Mouse (Mus musculus) embryo, embryonic 11.5 days (tissue): ENCODE data around the gene Lrrc29.
"Not testable (repeated sequence)": the region's sequence is repeated elsewhere in the genome, so short reads cannot be mapped to it uniquely, and the experiment has no call there.

Experiments used
- DNase-seq: peaks from one replicate; pipeline ENCODE4 v3.0.0-alpha.2; 2012; ENCODE audit warnings: low read depth, low spot score

The Lrrc29 gene

DNA sequence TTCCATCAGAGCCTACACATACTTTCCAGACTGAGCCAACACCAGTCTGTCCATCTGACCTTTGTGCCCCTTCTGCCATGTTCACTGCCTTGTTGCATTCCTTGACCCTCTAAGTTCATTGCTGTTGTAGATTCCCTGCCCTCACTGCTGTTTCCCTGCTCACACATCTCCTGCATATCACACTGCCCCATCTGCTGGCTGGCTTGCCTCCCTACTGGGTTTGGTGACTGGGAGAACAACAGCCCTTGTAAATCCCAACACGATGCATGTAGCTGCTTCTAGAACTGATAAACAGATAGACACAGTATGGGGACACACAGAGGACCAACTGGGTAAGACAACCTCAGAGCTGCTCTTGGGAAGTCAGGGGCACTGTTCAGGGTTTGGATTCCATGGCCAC, 14.4 kb downstream of the Lrrc29 start:
- DNase-seq: no peak

GRCm38 (mm10) chr8:105310118-105310517, 16.0 kb downstream of the Lrrc29 start:
- no peak for DNase-seq

GRCm38 (mm10) chr8:105309142-105309847, 16.8 kb downstream of the Lrrc29 start:
- DNase-seq: no peak

GRCm38 (mm10) chr8:105308428-105308827, 17.6 kb downstream of the Lrrc29 start:
- no peak for DNase-seq

- no peak for DNase-seq
Measured at GRCm38 (mm10) chr8:105307670-105308069, 18.4 kb downstream of the Lrrc29 start.

DNA sequence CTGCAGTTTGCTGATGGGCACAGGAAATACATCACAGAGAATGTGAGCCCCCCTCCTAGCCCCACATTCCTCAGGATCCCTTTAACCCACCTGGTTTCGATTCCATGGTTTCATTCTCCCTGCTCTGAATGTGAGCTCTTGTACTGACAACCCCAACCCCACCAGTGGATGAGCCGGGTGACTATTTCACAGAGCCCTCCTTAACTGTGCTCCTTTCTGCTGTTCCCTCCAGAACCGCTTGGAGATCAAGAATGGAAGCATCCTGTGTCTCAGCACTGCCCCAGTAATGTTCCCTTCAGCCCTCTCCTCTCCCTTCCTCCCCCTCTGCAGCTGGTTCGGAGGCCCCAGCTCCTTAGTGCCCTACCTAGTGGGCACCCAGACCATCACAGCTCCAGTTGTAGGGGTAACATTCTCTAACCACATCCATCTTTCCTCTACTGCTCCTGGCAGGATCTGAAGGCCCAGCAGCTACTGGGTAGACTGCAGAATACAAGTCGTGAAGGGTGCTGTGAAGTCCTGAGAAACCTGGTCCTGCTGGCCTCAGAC, 19.9 kb downstream of the Lrrc29 start:
- DNase-seq: no peak

- no peak for DNase-seq
Measured at GRCm38 (mm10) chr8:105305211-105306145, 20.6 kb downstream of the Lrrc29 start, which contains the start of gene Elmo3. Elmo3 (plus strand) TSS chr8:105305601.

DNA sequence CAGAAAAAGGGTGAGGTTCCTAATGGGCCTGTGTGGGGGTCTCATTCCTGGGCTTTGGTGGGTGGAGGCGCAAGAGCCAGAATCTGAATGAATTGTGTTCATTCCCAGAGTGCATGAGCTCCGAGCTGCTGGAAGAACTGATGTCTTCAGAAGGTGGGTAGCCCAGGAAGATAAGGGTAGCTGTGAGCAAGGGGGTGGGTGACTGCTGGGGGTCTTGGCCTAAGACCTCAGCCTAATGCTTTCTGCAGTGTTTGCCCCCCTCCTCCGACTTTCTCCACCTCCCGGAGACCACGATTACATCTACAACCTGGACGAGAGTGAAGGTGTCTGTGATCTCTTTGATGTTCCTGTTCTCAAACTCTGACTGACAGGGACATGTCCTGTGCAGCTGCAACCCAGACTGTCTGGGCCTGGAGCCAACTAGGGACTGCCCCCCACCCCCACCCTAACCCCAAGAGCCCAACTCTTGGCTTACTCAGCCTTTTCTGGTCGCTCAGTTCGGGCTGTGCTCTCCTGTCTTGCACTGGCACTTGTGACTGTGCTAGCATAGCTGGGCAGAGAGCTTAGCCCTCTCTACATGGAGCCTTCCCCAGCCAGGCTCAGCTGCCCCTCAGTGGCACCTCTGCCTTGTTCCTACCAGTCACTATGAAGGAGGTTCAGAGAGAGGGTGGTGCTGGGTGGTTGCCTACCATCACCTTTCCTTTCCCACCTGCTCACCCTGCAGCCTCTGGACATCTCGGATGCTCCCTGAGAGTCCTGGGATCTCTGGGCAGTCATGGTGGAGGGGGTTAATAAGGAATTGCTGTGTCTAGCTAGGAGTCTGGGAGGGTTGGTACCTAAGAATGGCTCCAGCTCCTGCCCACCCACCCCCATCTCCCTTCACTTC, 21.5 kb downstream of the Lrrc29 start:
- no peak for DNase-seq

DNA sequence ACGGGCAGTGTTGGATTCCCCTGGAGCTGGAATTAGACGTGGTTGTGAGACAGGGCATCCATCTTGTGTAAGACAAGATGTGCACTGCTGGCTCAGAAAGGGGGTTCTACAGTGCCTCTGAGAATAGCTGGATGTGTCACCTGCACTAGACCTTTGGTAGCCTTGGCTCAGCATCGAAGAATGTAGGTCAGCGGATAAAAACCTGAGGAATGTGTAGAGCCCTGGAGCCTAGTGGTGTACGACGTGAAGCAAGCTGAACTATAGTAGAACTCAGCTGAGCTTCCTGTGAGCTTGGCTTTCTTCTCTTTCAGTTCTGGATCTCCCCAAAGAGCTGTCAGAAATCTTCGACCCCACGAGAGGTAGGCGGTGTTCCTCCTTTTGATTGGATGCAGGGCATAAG, 22.2 kb downstream of the Lrrc29 start:
- no peak for DNase-seq

- no peak for DNase-seq
Measured at GRCm38 (mm10) chr8:105303396-105303795, 22.7 kb downstream of the Lrrc29 start.

- no peak for DNase-seq
Measured at GRCm38 (mm10) chr8:105299962-105300361, 26.1 kb downstream of the Lrrc29 start.

DNA sequence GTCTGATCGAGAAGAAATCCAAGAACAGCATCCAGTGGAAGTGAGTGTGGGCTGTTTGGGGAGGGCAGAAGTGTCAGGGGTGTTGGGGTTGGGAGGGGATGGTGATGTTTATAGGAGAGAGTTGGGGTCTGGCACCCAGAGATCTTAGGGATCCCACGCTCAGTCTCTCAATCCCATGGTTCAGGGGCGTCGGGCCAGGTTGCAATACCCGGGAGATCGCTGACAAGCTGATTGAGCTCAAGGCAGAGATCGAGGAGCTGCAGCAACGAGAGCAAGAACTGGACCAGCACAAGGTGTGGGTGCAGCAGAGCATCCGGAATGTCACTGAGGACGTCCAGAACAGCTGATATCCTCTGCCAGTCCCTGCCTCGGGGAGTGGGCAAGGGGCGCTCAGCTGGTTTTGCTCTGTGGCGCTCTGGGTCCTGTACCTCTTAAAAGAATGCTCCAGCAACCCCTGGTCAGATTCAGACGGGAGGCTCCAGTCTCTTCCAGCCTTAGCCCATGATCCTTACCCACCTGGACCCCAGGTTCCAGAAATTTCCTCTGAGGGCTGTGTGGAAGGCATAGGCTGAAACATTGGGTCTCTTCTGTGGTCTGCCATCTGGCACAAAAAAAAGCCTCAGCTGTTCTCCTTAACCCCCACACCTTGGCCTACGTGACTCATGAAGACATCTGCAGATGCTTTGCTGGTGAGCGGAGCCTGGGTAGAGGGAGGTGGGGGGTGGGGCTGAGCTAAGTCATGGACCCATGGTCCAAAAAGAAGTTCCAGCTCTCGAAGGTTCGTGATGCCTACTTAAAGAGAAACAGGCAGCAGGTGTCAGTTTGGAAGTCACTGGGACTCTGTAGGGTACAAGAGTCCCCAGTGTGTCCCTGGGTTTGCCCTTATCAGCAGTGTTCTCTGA, 27.5 kb downstream of the Lrrc29 start:
- DNase-seq: no peak

DNA sequence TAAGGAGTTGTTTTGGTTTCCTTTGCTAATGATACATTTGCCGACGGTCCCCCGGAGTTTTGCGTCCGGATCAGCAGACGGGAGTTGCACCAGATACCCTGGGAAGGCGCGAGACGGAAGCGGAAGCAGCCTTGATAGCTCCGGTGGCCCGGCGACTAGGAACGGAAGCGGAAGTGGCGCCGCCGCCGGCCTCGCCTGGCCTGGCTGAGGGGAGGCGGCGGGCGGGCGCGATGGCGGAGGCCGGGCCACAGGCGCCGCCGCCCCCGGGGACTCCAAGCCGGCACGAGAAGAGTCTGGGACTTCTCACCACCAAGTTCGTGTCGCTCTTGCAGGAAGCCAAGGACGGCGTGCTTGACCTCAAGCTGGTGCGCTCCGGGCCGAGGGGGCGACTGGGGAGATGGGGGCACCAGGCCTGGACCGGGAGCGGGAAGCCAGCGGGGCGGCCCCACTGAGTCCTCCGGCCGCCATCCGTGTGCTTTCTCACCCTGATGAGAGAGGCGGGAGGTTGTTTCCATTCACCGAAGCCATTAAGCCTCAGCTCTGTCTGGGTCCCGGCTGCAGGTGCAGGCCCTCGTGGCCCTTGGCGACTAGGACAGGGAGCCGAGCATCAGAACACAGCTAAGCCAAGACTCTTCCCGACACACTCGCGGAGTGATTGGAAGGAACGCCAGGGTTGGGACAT, 28.4 kb downstream of the Lrrc29 start, which contains the start of gene E2f4:
Gene E2f4 (plus strand): TSS at position 153 of the 682 bp plus-strand sequence.
- peak; percentile 81 for DNase-seq

DNA sequence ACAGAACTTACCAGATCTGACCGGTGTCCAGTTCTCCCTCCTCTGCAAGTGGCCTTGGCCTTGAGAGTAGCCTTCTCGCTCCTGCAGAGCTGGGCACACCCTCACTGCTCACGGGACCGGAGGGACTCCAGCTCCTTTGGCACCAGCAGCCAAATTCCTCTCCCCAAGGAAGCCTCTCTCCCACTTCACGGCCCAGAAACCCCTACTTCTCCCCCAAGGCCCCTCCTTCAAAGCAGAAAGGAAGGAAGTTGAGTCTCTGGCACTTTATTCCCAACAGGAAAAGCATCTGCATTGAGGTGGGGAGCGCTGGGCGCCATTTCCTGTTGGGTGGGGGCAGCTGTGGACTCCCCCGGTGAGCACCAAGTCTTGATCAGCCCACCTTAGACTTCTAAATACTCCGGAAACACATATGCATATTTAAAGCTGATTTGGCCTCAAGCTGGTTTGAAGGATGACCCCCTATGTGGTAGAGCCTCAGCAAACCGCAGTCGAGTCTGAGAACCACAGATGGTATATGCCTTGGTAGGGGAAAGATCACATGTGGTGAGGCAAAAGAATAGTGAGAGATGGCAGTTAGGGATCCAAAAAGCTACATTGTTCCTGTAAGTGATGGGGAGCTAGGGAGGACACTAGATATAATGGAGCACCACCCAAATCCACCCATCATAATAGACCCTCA, 30.0 kb downstream of the Lrrc29 start, which contains the start of gene Exoc3l:
Gene Exoc3l (minus strand): TSS at position 207 of the 679 bp plus-strand sequence.
- no peak for DNase-seq

DNA sequence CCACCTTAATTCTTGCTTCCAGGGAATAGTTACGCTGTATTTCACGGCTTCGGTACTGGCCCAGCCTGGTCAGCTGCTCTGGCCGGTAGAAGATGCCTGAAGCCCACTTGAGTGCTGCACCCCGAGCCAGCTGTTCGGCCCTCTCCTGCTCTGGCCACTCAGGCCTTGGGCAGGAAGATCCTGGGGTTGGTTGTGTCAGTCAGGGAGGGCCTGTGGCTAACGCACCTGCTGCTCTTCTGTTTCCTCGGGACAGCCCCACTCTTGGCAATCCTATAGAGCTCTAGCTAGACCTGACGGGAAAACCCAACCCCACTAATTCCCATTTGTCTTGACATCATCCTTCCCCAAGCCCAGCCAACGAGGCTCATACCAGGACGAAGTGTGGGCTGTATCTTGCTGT, 30.8 kb downstream of the Lrrc29 start:
- no peak for DNase-seq

DNA sequence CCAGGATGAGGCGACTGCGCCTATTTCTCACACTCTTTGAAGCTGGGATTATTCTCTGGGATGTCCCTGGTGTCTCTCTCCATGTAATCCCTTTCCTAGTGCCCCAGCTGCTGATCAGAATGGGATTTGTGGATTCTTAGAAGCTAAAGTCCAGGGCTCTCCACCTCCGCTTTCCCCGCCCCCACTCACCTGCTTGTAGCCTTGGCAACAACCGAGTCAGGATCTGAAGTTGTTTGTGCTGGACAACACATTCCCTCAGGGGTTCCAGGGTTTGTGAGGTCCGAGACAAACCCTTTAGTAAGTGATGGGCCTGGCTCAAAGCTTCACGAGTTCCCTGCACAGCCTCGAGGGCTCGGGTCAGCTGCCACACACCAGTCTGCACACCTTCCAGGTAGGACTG, 31.3 kb downstream of the Lrrc29 start:
- DNase-seq: no peak

GRCm38 (mm10) chr8:105293405-105293804, 32.7 kb downstream of the Lrrc29 start:
- no peak for DNase-seq

DNA sequence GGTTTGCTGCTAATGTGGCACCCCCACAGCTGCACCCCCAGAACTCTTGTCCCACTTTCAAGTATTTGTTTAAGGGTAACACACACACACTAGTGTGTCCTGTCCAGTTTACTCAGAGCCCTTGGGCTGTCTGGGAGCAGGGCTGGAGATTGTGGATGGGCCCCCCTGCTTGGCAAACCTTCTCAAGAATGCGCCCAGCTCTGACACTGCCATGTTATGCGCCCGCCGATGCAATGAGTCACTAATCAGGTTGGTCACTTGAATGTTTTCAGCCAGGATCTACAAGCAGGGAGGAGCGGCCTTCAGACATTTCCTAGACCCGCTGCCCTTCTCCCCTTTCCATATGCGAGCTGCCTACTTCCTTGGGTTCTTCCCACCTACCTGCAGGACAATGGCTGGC, 33.6 kb downstream of the Lrrc29 start:
- DNase-seq: no peak

- not testable (repeated sequence) for DNase-seq
Measured at GRCm38 (mm10) chr8:105291802-105292201, 34.3 kb downstream of the Lrrc29 start.
